Mouse (Mus musculus) stomach, postnatal 0 days (tissue): Measurements from ENCODE around the gene Sat2. TPM values are rescaled to one million over a fixed set of nuclear protein-coding genes. Genes with fewer than 3 reads are reported as not detected.
A peak's percentile ranks its signal among the peaks of the same experiment; 100 is the strongest.

Experiments
- ATAC-seq: fragments of 200-750 bp; cut with Nextera tagmentation; 2 replicates; pipeline ENCODE4 v1.8.0; 2017; ENCODE audit not compliant: low FRiP score, low TSS enrichment
- DNase-seq: peaks from one replicate; pipeline ENCODE4 v3.0.0-alpha.2; 2016; ENCODE audit warnings: low spot score
- H3K27ac ChIP-seq: fragments of 300-500 bp; sonication (generic); replicated peaks from 2 replicates; pipeline ENCODE4 v1.5.1; 2014; ENCODE audit warnings: mild to moderate bottlenecking, control low read depth
- H3K27me3 ChIP-seq: fragments of 300-500 bp; sonication (generic); 2 replicates; pipeline ENCODE4 v1.6.1; 2014; ENCODE audit warnings: low read length; ENCODE audit not compliant: control insufficient read depth, insufficient read depth
- H3K36me3 ChIP-seq: fragments of 300-500 bp; sonication (generic); 2 replicates; pipeline ENCODE4 v1.6.1; 2014; ENCODE audit warnings: low read length, mixed read lengths; ENCODE audit not compliant: control insufficient read depth, insufficient read depth
- H3K4me1 ChIP-seq: fragments of 300-500 bp; sonication (generic); replicated peaks from 2 replicates; pipeline ENCODE4 v1.6.1; 2014; ENCODE audit warnings: antibody characterized with exemption; ENCODE audit not compliant: control insufficient read depth, insufficient read depth
- H3K4me2 ChIP-seq: fragments of 300-500 bp; sonication (generic); replicated peaks from 2 replicates; pipeline ENCODE4 v1.6.1; 2014; ENCODE audit warnings: low read depth, mild to moderate bottlenecking, control low read depth, moderate library complexity
- H3K4me3 ChIP-seq: fragments of 300-500 bp; sonication (generic); 2 replicates; pipeline ENCODE4 v1.5.1; 2014; ENCODE audit warnings: low read depth, low read length, control low read depth
- H3K9ac ChIP-seq: fragments of 300-500 bp; sonication (generic); 2 replicates; pipeline ENCODE4 v1.6.1; 2014; ENCODE audit warnings: mild to moderate bottlenecking, low read length, control low read depth, mixed read lengths
- H3K9me3 ChIP-seq: fragments of 300-500 bp; sonication (generic); 2 replicates; pipeline ENCODE4 v1.6.1; 2016; ENCODE audit warnings: low read length; ENCODE audit not compliant: control insufficient read depth
- CTCF ChIP-seq: IDR thresholded peaks from 2 replicates; pipeline ENCODE4 v1.5.1; 2016; ENCODE audit warnings: antibody characterized with exemption, low read depth, mild to moderate bottlenecking, moderate library complexity
- EP300 ChIP-seq: optimal IDR thresholded peaks from 2 replicates; pipeline ENCODE3; 2016; ENCODE audit warnings: antibody characterized with exemption
- WGBS: fragments of 180-500 bp; shearing (Covaris S2); extraction: QIAGEN DNeasy Blood & Tissue Kit; methylation state at CpG from one replicate; pipeline ENCODE4 v1.1.7; 2014; 5-methylcytosine and 5-hydroxymethylcytosine counted together
- polyA plus RNA-seq: library from polyadenylated mRNA; unstranded; fragments of >200 nt; fragmentation: Nextera tagmentation; extraction: Ambion mirVana; gene quantifications from 2 replicates; pipeline ENCODE4 v1.2.1, GENCODE M21; 2015

Sat2 gene
- polyA plus RNA-seq, 1 experiment from 2014 or later: 15.5 TPM

DNA sequence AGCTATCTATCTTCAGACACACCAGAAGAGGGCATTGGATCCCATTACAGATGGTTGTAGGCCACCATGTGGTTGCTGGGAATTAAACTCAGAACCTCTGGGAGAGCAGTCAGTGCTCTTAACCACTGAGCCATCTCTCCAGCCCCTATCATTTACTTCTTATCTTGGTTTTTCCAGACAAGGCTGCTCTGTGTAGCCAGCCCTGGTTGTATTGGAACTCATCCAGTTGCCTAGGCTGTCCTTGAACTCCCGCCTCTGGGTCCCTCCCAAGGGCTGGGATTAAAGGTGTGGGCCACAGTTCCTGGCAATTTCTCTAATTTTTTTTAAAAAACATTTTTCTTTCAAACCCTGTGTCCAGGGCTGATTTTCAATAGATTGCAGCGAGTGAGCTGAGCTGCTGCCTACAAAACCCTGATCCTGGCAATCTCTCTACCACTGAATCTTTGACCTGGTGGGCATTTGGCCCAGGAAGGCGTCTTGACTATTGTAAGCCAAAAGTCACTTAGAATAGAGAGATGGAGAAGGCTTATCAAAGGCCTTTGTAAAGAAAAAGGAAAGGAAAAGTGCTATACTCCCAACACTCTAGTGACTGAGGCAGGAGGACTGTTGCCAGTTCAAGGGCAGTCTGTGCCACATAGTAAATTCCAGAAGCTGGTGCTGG is 39.5 kb downstream of the Sat2 start:
- Histone ChIP-seq H3K4me3 (peak overlapping the region; percentile 53), H3K36me3 (peaks cover 8% of the 10 kb centered on the region), H3K27ac (peak overlapping the region; percentile 96), H3K4me1 (0 out of 2 replicates have a peak, but pooled peaks cover 2% of the 10 kb centered on the region), H3K27me3 (no peaks in the 10 kb centered on the region), H3K4me2 (peak overlapping the region; percentile 44), H3K9me3 (no peaks in the 10 kb centered on the region), H3K9ac (peak overlapping the region; percentile 65)
- DNase-seq (no peak), ATAC-seq (no peak)
- WGBS: 51% methylated on average over 3 of the region's 3 CpGs
- no peak for TF ChIP-seq EP300
- peak; percentile 15; the same call in 1 of the 2 replicates for TF ChIP-seq CTCF

DNA sequence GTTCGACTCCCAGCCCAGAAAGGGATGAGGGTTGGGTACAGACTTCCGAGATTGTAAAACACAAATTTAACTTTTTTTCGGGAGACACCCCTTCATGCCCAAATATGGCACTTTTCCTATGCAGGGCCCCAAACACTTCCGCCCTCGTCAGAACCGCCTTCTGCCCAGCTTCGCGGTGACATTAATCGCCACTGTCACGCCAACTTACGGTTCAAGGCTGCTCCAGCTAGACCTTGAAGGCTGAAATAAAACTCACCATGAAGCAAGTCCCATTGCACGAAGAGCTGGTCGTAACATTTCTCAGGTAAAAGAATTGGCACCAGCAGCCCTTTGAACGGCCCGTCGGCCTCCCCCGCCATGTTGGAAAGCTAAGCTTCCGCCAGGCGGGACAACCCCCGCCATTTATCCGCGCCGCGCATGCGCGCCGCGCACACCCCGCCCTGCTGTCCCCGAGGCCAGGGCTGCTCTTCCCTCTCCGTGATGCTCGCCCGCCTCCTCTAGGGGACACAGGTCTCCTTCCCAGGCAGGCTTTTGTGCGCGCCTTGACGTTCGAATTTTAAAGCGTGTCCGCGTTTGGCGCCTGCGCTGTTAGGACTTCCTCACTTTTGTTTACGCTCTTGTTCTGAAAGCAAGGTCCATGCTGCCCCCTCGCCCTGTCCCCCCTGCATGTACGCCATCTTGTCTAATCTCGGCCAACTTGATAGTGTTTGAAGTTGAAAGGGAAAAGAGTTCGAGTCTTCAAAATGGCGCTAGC is 40.6 kb downstream of the Sat2 start, which contains the start of gene Mpdu1:
TSS of gene Mpdu1 (minus strand) at position 430 of the 754 bp plus-strand sequence.
- Histone ChIP-seq H3K9ac (peak within 1 kb of the TSS; percentile 65), H3K4me2 (peak within 1 kb of the TSS; percentile 44), H3K4me1 (0 out of 2 replicates have a peak, but pooled peaks cover 2% of the 10 kb centered on the region), H3K27me3 (no peaks in the 10 kb centered on the region), H3K27ac (peak within 1 kb of the TSS; percentile 96), H3K4me3 (peak within 1 kb of the TSS; percentile 53), H3K9me3 (no peaks in the 10 kb centered on the region), H3K36me3 (peaks cover 7% of the 10 kb centered on the region)
- peak; percentile 93 for ATAC-seq
- DNase-seq: peak; percentile 95
- TF ChIP-seq EP300: peak; percentile 80
- peak; percentile 65 for TF ChIP-seq CTCF
- WGBS: under 1% methylated on average over 48 of the region's 48 CpGs

DNA sequence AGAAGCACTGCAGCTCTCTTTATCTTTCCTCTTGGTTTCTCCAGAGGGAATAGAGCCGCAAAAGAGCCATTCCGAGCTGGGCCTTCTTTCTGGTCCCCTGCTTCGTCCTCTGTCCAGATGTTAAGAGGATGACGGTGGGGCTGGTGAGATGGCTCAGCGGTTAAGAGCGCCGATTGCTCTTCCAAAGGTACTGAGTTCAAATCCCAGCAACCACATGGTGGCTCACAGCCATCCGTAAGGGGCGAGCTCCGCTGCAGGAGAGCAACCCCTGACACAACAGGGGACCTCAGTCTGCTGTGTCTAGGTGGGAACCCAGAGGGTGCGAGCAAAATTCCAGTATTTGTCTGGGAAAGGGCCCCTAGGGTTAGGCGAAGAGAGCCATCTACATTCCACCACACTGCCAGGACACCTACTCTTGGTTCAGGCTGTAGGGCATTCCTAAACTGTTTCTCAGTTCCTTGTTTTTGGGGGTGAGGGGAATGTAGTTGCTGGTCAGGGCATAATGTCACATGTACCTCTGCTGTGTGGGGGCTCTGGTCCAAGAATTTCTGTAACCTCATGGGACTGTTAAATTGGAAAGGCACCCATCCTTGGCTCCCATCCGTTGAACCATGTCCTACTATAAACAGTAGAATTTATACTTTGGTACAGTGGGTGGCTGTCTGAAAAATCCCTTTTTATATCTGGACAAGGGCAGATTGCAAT is 41.3 kb downstream of the Sat2 start:
- no peak for ATAC-seq
- 56% methylated on average over 13 of the region's 13 CpGs for WGBS
- TF ChIP-seq EP300: no peak

DNA sequence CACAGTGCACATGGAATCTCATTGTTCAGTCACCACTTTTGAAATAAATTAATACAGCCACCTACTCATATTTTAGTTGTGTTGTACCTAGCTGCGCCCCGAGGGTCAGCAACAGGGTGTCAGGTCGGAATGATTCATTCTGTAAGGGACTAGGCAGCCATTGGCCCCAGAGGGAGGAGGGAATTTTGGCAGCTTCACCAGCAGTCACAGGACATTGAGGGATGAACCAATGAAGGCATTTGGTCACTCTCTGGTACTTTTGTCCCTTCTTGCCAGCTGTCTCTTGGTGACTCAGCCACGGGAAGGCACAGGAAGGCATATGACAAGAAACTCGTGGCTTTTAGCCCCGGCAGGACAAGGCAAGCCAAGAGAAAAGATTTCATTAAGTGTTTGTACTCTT is 42.0 kb downstream of the Sat2 start:
- Histone ChIP-seq H3K4me1 (0 out of 2 replicates have a peak, but pooled peaks cover 2% of the 10 kb centered on the region), H3K27ac (peak overlapping the region; percentile 96; the same call in 1 of the 2 replicates), H3K9ac (no peak overlapping the region), H3K4me2 (no peak overlapping the region), H3K9me3 (no peaks in the 10 kb centered on the region), H3K36me3 (peaks cover 10% of the 10 kb centered on the region), H3K4me3 (no peak overlapping the region), H3K27me3 (no peaks in the 10 kb centered on the region)
- no peak for DNase-seq
- 74% methylated on average over 6 of the region's 6 CpGs for WGBS
- TF ChIP-seq EP300 (no peak), CTCF (no peak)
- no peak for ATAC-seq

More for the DNA sequence above, 41.3 kb downstream of the Sat2 start:
- Histone ChIP-seq H3K4me1 (0 out of 2 replicates have a peak, but pooled peaks cover 2% of the 10 kb centered on the region), H3K9me3 (no peaks in the 10 kb centered on the region), H3K4me2 (peak overlapping the region; percentile 44), H3K9ac (peak overlapping the region; percentile 39), H3K4me3 (peak overlapping the region; percentile 53), H3K27ac (peak overlapping the region; percentile 96), H3K36me3 (peaks cover 6% of the 10 kb centered on the region), H3K27me3 (no peaks in the 10 kb centered on the region)
- no peak for DNase-seq

DNA sequence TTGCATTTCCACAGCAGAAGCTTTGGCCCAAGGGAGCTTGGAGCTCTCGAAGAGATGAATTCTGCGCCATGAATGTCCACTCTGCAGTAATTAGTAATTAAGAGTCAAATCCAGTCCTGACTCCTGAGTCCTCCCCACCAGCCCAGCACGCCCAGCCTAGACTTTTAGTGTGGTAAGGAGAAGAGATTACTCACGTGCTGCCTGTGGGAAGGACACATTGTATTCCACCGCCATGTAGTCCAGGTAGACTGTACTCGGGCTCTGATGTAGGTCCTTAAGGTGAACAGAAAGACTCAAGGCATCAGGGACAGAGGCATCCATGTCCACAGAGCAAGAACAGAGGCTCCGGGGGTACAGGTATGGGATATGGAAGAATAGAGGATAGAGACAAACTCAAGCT is 43.0 kb downstream of the Sat2 start:
- no peak overlapping the region; the same call in 1 of the 2 replicates for H3K27ac ChIP-seq
- H3K4me1 ChIP-seq: 0 out of 2 replicates have a peak, but pooled peaks cover 2% of the 10 kb centered on the region
- DNase-seq: no peak
- no peak for TF ChIP-seq CTCF
- no peak for TF ChIP-seq EP300
- peaks cover 16% of the 10 kb centered on the region for H3K36me3 ChIP-seq
- no peaks in the 10 kb centered on the region for H3K27me3 ChIP-seq
- H3K9me3 ChIP-seq: no peaks in the 10 kb centered on the region
- 86% methylated on average over 7 of the region's 7 CpGs for WGBS
- ATAC-seq: no peak
- no peak overlapping the region for H3K9ac ChIP-seq
- H3K4me3 ChIP-seq: no peak overlapping the region
- H3K4me2 ChIP-seq: no peak overlapping the region
